Mouse (Mus musculus): Measurements from ENCODE around the gene Rgs3.

- TF ChIP-seq CTCF (conservative IDR thresholded peaks at IDR 0.05; ENCODE audit: insufficient read depth, insufficient read length, low read depth, low read length) (no peak), POLR2A (IDR thresholded peaks at IDR 0.05; ENCODE audit: low read depth, low read length) (no peak)
These were observed 176.2 kb downstream of the Rgs3 start for GRCm38 (mm10) chr4:62735878-62736277.

Data from kidney, adult 2 months (tissue).